Mouse (Mus musculus) forebrain, embryonic 10.5 days (tissue): ENCODE results near the gene Chrm1. TPM values are rescaled to one million over a fixed set of nuclear protein-coding genes. Genes with fewer than 3 reads are reported as not detected.
"Not testable (repeated sequence)": the region's sequence is repeated elsewhere in the genome, so short reads cannot be mapped to it uniquely, and the experiment has no call there.

Experiments
- DNase-seq: peaks from one replicate; pipeline ENCODE4 v3.0.0-alpha.2; 2017; ENCODE audit warnings: low spot score; ENCODE audit errors: extremely low spot score
- H3K27ac ChIP-seq: fragments of 300-500 bp; sonication (generic); 2 replicates; pipeline ENCODE4 v1.5.1; 2016; ENCODE audit warnings: mild to moderate bottlenecking
- H3K27me3 ChIP-seq: fragments of 300-500 bp; sonication (generic); 2 replicates; pipeline ENCODE4 v1.6.1; 2016; ENCODE audit warnings: mild to moderate bottlenecking; ENCODE audit not compliant: poor library complexity, severe bottlenecking
- H3K36me3 ChIP-seq: fragments of 300-500 bp; sonication (generic); replicated peaks from 2 replicates; pipeline ENCODE4 v1.6.1; 2016; ENCODE audit warnings: mild to moderate bottlenecking, moderate library complexity
- H3K4me1 ChIP-seq: fragments of 300-500 bp; sonication (generic); 2 replicates; pipeline ENCODE4 v1.6.1; 2016
- H3K4me3 ChIP-seq: fragments of 300-500 bp; sonication (generic); 2 replicates; pipeline ENCODE4 v1.5.1; 2016; ENCODE audit warnings: mild to moderate bottlenecking, moderate library complexity
- H3K9me3 ChIP-seq: fragments of 300-500 bp; sonication (generic); 2 replicates; pipeline ENCODE4 v1.6.1; 2016; ENCODE audit warnings: mild to moderate bottlenecking, moderate library complexity
- WGBS: fragments of 180-500 bp; shearing (Covaris S2); methylation state at CpG from one replicate; pipeline ENCODE4 v1.1.7; 2016; 5-methylcytosine and 5-hydroxymethylcytosine counted together
- polyA plus RNA-seq: library from polyadenylated mRNA; unstranded; fragments of >200 nt; fragmentation: Nextera tagmentation; extraction: Ambion mirVana; gene quantifications from 2 replicates; pipeline ENCODE4 v1.2.1, GENCODE M21; 2016

The Chrm1 gene
- polyA plus RNA-seq, 1 experiment from 2014 or later, result not detected

DNA sequence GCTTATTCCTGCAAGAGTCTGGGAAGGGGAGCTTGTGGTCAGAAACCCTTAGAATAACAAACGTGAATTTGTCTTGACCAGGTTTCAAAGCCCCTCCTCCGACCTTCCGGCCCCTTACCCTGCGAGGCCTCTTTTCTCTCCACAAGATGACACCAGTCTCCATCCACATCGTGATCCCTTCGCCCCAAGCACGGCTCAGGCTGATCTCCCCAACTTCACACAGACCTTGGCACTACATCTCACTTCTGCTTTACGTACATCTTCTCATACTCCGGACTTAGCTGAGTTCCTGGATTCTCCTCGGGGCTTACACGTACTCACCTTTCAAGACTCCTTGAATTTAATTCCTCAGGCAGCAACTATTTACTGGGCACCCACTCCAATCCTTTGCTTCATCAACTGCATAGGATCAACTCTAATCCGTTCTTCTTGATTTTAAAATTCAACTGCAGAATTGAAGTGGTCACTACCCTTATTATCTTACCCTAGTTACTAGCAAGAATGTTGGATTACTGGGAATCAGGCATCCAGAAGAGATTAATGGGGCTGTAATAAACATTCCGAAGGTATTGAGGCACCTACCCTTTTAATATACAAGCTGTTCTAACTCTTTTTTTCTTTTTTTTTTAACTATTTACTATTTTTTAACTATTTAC lies 50.5 kb downstream of the Chrm1 start:
- Histone ChIP-seq H3K36me3 (peaks cover 32% of the 10 kb centered on the region), H3K27ac (peak overlapping the region; percentile 94), H3K9me3 (no peaks in the 10 kb centered on the region), H3K4me3 (peak overlapping the region; percentile 84), H3K4me1 (peaks cover 36% of the 10 kb centered on the region), H3K27me3 (no peaks in the 10 kb centered on the region)
- no peak for DNase-seq
- WGBS, result 9% methylated on average over 13 of the region's 13 CpGs

DNA sequence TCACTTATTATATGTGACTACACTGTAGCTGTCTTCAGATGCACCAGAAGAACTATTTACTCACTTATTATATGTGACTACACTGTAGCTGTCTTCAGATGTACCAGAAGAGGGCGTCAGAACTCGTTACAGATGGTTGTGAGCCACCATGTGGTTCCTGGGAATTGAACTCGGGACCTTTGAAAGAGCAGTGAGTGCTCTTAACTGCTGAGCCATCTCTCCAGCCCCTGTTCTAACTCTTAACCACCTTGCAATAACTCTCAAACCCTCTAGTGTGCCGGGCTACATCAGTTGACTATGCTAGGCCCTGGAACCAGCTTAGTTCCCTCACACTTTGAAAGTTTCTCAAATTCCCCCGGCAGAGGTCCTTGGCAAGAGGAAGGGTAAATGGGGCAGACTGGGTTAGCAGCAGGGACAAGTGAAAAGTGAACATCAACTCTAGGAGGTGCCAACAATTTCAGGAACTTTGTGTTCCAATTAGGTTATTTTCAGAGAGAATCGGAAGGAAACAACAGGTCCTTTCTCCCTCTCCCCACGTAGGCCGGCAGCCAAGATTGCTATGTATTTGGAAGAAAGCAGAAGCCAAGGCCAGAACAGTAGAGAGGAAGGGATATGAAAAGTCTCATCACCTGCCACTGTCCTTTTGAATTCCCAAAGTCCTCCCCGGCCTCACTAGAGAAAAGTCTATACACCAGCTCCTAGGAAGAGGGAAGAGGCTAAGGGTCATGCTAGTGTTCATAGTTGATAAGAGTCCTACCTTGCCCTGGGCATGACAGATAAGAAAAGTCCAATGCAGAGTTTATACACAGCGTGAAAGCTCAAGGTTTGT lies 51.3 kb downstream of the Chrm1 start:
- Histone ChIP-seq H3K9me3 (no peaks in the 10 kb centered on the region), H3K4me3 (peak overlapping the region; percentile 84; the same call in 1 of the 2 replicates), H3K27ac (peak overlapping the region; percentile 51; the same call in 1 of the 2 replicates), H3K27me3 (no peaks in the 10 kb centered on the region), H3K36me3 (peaks cover 24% of the 10 kb centered on the region), H3K4me1 (peaks cover 36% of the 10 kb centered on the region)
- DNase-seq, result no peak
- 78% methylated on average over 10 of the region's 10 CpGs for WGBS

- Histone ChIP-seq H3K27ac (no peak overlapping the region), H3K9me3 (no peaks in the 10 kb centered on the region), H3K4me3 (no peak overlapping the region), H3K4me1 (peaks cover 26% of the 10 kb centered on the region), H3K27me3 (no peaks in the 10 kb centered on the region), H3K36me3 (peaks cover 12% of the 10 kb centered on the region)
- 70% methylated on average over 10 of the region's 10 CpGs for WGBS
- no peak for DNase-seq
Measured at GRCm38 (mm10) chr19:8715868-8716766, 52.5 kb downstream of the Chrm1 start.

DNA sequence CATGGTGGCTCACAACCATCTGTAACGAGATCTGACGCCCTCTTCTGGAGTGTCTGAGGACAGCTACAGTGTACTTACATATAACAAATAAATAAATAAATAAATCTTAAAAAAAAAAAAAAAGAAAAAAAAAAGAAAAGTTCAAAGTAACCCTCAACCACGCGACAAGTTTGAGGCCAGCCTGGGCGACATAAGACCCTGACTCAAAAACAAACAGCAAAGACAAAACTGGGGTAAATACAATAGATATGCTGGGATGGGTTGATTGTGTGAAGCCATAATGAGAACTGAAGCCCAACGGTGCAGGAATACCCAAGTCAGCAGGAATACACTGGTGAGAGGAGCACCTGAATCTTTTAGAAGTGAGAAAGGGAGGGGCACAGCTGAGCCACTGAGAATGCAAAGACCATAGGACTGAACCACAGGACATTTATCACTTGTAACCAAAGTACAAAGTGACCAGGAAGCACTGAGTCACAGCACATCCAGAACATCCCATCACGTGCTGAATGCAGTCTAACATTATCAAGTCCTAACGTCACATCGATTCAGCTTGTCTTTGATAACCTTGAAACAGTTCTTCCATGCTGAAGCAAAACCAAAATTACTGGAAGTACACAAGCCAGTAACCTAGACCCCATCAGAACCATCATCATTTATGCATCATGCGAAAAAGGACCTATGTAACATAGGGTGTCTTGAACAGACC lies 53.3 kb downstream of the Chrm1 start:
- H3K9me3 ChIP-seq, result no peaks in the 10 kb centered on the region
- 71% methylated on average over 10 of the region's 10 CpGs for WGBS
- no peak overlapping the region for H3K27ac ChIP-seq
- no peak overlapping the region for H3K4me3 ChIP-seq
- peaks cover 4% of the 10 kb centered on the region for H3K36me3 ChIP-seq
- DNase-seq, result no peak
- no peaks in the 10 kb centered on the region for H3K27me3 ChIP-seq
- peaks cover 26% of the 10 kb centered on the region for H3K4me1 ChIP-seq

GRCm38 (mm10) chr19:8718357-8718756 lies 54.8 kb downstream of the Chrm1 start:
- H3K36me3 ChIP-seq, result no peaks in the 10 kb centered on the region
- WGBS, result 70% methylated on average over 3 of the region's 3 CpGs
- H3K4me1 ChIP-seq, result peaks cover 25% of the 10 kb centered on the region
- no peaks in the 10 kb centered on the region for H3K9me3 ChIP-seq
- no peaks in the 10 kb centered on the region for H3K27me3 ChIP-seq
- DNase-seq, result peak; percentile 44
- H3K27ac ChIP-seq, result no peak overlapping the region
- no peak overlapping the region for H3K4me3 ChIP-seq

DNA sequence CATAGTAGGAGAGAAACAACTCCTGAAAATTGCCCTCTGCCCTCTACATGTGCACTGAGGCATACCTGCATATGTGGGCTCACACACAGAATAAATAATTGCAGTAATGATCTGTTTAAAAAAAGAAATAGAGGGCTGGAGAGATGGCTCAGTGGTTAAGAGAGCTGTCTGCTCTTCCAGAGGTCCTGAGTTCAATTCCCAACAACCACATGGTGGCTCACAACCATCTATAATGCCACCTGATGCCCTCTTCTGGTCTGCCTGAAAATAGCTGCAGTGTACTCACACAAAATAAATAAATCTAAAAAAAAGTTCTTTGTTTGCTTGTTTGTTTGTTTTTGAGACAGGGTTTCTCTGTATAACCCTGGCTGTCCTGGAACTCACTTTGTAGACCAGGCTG lies 55.4 kb downstream of the Chrm1 start:
- H3K27me3 ChIP-seq, H3K27ac ChIP-seq, DNase-seq, H3K36me3 ChIP-seq, H3K4me3 ChIP-seq, H3K9me3 ChIP-seq: not testable (repeated sequence)
- H3K4me1 ChIP-seq, result peaks cover 23% of the 10 kb centered on the region

- DNase-seq, result no peak
Measured at GRCm38 (mm10) chr19:8721378-8721777, 57.8 kb downstream of the Chrm1 start.

DNA sequence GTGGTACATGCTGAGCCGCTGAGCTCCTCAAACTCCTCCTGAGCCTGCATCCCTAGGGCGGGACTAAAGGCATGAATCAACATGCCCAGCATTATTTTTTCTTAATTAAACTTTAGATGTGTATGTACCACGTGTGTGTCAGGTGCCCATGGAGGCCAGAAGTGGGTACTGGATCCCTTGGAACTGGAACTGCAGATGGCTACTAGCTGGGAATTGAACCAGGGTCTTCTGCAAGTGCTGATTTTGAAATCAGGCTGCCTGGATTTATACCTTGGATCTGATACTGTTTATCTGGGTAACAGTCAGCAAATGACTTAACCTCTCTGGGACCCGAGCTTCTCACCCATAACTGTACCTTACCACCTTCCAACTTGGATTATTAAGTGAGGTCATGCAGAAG lies 58.4 kb downstream of the Chrm1 start:
- Histone ChIP-seq H3K27ac (peak overlapping the region; percentile 97), H3K4me1 (peaks cover 36% of the 10 kb centered on the region), H3K4me3 (peak overlapping the region; percentile 66), H3K9me3 (no peaks in the 10 kb centered on the region), H3K36me3 (peaks cover 32% of the 10 kb centered on the region), H3K27me3 (no peaks in the 10 kb centered on the region)
- no peak for DNase-seq
- 70% methylated on average over 4 of the region's 4 CpGs for WGBS

More at GRCm38 (mm10) chr19:8721378-8721777, 57.8 kb downstream of the Chrm1 start:
- Histone ChIP-seq H3K27me3 (no peaks in the 10 kb centered on the region), H3K4me1 (peaks cover 36% of the 10 kb centered on the region), H3K9me3 (no peaks in the 10 kb centered on the region), H3K4me3 (peak overlapping the region; percentile 66; the same call in 1 of the 2 replicates), H3K36me3 (peaks cover 26% of the 10 kb centered on the region), H3K27ac (no peak overlapping the region)
- WGBS, result 81% methylated on average over 1 of the region's 1 CpGs

DNA sequence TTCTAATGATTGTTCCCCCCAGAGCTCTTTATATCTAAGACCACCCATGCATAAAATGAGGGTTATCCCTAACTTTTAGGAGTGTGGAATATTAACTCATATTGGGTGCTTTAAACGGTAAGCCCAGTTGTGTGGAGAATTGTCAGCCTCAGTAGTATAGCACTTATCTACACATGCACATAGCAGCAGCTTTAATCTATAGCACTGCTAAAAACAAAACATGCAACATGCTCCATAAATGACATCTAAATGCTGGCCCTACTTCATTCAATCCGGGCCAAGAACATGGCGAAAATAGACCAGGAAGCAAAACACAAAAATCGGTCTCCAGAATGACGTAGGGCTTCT lies 58.9 kb downstream of the Chrm1 start:
- no peak for DNase-seq
- 3% methylated on average over 5 of the region's 5 CpGs for WGBS
- peak overlapping the region; percentile 97 for H3K27ac ChIP-seq
- H3K9me3 ChIP-seq, result no peaks in the 10 kb centered on the region
- H3K4me3 ChIP-seq, result peak overlapping the region; percentile 66
- H3K36me3 ChIP-seq, result peaks cover 34% of the 10 kb centered on the region
- H3K27me3 ChIP-seq, result no peaks in the 10 kb centered on the region
- H3K4me1 ChIP-seq, result peaks cover 36% of the 10 kb centered on the region

DNA sequence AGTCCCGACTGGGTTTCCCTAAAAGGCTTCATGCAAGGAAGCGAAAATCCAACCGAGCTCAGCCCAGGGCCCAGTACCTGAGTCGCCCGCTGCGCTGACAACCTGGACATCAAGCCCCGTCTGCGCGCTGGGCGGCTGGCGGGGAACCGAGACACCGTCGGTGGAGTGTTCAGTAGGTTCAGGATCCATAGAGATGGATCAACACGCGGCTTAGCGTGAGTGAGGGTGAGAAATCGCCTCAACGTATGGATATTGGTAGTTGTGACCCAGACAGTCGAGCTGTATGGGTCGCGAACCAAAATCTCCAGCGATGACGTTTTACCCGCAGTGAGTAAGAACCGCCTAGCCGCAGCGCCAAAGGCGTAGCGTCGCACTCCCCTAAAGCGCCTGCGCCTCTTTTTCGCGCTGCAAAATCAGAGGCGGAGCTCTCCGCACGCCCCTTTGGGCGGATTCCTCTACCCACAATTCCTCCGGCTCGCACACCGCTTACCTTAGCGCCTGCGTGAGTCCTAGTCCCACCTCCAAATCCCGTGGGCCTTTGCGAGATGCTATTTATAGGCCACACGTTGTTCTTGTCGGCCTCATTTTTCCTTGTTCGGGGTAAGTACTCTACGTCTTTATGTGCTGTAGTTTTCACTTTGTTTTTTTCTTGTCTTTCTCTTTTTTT lies 59.5 kb downstream of the Chrm1 start, which contains the start of gene Slc3a2:
Gene Slc3a2, minus strand, starts transcription at position 463 of the 667 bp plus-strand sequence.
- Histone ChIP-seq H3K36me3 (peaks cover 34% of the 10 kb centered on the region), H3K9me3 (no peaks in the 10 kb centered on the region), H3K4me3 (peak within 1 kb of the TSS; percentile 66), H3K27ac (peak within 1 kb of the TSS; percentile 97), H3K4me1 (peaks cover 36% of the 10 kb centered on the region), H3K27me3 (no peaks in the 10 kb centered on the region)
- peak; percentile 97 for DNase-seq
- WGBS, result under 1% methylated on average over 50 of the region's 50 CpGs

DNA sequence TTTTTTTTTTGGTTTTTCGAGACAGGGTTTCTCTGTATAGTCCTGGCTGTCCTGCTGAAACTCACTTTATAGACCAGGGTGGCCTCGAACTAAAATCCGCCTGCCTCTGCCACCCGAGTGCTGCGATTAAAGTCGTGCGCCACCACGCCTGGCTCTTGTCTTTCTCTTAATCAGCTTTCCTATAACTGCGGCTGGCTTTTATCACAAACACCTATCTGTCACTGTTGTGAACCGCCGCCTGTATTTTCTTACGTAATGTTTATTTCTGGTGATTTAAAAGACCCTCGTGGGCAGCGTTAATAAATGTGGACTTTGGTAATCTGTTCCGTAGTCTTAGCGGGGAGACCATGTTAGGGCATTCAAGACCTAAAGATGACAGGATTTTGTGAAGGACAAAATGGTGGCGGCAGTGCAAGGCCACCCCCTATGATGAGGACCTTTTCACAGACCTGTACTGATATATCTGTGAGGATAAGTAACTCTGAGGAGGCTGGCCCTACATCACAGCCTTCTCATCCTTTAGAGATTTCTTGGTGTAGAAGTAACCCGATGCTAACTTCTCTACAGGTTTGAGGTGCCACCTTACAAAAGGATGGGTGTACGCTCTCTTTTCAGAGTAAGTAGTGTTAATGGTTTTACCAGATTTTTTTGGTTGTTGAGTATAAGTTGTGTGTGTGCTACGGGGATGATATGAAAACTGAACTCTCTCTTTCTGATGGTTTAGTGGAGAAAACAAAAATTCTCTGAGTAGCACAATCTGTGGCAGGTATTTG lies 60.2 kb downstream of the Chrm1 start:
- no peaks in the 10 kb centered on the region for H3K27me3 ChIP-seq
- DNase-seq, result no peak
- WGBS, result under 1% methylated on average over 20 of the region's 20 CpGs
- peaks cover 34% of the 10 kb centered on the region for H3K36me3 ChIP-seq
- peak overlapping the region; percentile 97 for H3K27ac ChIP-seq
- no peaks in the 10 kb centered on the region for H3K9me3 ChIP-seq
- H3K4me1 ChIP-seq, result peaks cover 36% of the 10 kb centered on the region
- H3K4me3 ChIP-seq, result peak overlapping the region; percentile 66
